Mouse (Mus musculus) gonadal fat pad, adult 2 months (tissue): ENCODE measurements around the gene Zfp36l2. TPM values are rescaled to one million over a fixed set of nuclear protein-coding genes. Genes with fewer than 3 reads are reported as not detected.
"Not testable (repeated sequence)": the region's sequence is repeated elsewhere in the genome, so short reads cannot be mapped to it uniquely, and the experiment has no call there.

ENCODE experiments used
- DNase-seq: peaks from one replicate; pipeline ENCODE4 v3.0.0-alpha.2; 2012; ENCODE audit warnings: low read depth
- polyA plus RNA-seq: library from polyadenylated mRNA; depleted of rRNA; stranded (reverse); fragments of >200 nt; gene quantifications from 2 replicates; pipeline ENCODE4 v1.2.3, GENCODE M21; 2012; rRNA removed

Zfp36l2 gene
- polyA plus RNA-seq, result 42.3 and 62.7 TPM in 2 replicates

DNA sequence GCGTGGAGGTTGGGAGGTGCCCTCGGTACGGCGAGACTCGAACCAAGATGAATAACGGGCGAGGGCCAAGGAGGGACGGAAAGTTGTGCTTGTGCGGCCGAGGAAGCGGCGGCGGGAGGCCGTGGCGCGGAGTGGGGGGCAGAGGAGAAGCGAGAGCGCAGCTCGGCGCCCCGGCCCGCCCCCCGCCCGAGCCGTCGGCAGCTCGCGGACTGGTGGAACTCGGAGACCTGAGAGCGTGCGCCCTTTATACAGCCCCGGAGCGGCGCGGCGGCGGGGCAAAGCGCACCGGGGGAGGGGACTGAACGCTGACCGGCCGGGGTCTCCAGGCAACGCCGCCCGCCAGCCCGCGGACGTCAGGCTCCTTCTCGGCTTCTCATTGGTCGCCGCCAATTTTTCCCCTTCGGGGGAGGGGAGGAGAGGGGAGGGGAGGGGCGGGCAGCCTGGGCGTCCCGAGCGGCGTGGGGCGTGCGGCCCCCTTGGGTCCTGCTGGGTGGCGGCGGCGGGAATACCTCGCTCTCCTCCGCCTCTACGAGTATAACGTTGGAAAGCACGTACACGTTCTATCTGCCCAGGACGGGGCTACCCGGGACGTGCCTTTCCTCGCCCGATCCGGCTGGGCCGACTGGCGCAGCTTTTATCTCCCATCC is at the start of gene Zfp36l2:
Gene Zfp36l2, minus strand, starts transcription at position 221 of the 647 bp plus-strand sequence.
- DNase-seq, result no peak

DNA sequence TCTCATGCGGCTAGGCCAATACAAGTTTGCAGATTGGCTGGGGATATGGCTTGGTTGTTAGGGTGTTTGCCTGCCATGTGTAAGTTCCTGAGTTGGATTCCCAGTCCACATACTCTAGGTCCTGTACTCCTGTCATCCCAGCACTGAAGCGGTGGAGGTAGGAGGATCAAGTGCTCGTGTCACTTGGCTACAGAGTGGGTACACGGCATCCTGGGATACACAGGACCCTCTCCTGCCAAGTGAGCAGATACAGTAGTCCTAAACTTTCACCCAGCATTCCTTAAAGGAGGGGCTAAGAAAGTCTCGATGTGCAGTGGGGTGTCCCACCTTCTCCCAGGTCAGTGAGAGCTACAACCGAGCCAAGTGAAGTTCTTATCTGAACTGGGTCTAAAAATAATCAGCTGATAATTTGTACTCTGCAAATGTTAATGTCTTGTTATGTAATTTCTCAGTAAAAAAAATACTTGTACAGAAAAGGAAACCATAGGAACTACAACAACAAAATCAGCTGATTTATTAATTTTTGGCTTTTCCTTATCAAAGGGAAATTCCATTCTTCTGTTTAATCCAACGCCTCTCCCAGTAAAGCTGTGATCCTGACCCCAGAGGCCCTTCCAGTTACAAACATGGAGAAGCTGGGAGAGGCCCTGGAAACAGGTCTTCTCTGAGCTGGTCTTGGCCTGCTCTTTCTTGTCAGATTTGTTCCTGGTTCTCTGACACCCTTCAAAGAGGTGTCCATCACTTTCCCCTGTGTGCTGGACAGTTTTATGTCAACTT is 49.2 kb upstream of the Zfp36l2 start:
- DNase-seq, result no peak

DNA sequence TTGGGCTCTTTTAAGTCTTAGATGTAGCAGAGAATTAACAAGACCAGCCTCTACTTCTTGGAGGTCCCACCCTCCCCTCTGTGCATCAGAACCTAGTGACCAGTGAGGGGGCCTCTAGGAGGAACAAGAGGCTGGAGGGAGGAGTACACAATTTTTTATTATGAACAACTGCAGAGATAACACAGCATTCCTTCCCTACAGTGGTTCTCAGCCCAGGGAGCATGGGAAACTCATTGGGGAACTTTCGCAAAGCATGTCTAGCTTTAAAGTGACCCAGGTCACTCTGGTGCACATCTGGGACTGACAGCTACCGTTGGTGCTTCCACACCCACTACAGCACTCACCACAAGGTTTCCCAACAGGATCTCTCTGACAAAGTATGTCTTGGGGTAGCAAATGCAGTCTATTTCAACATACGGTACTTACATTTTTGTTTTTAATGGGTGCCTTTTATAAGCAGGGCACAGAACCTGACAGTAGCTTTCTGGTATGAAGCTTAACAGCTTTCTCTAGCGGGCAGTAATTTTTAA is 47.7 kb upstream of the Zfp36l2 start:
- DNase-seq, result no peak

DNA sequence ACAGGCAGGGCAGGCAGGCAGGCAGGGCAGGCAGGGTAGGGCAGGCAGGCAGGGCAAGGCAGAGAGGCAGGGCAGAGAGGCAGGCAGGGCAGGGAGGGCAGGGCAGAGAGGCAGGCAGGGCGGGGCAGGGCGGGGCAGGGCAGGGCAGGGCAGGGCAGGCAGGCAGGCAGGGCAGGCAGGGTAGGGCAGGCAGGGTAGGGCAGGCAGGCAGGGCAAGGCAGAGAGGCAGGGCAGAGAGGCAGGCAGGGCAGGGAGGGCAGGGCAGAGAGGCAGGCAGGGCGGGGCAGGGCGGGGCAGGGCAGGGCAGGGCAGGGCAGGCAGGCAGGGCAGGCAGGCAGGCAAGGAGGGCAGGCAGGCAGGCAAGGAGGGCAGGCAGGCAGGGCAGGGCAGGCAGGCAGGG is 47.0 kb upstream of the Zfp36l2 start:
- not testable (repeated sequence) for DNase-seq

DNA sequence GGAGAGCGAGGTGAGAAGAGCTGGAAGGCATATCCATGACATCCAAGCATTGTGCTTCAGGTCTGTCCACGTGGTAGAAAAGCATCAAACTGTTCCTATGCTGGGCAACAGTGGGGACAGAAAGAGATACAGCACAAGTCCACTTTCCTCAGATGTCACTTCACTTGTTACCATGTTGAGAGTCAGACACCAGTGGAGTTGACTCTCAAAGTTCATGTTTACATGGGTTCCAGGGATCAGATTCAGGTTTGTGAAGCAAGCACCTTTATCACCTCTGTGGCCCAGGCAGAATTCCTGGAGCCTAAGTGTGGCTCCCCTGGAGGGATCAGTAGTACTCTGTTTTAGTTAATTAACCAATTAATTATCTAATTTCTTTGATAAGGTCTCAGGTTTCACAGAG is 46.0 kb upstream of the Zfp36l2 start:
- DNase-seq, result no peak

DNA sequence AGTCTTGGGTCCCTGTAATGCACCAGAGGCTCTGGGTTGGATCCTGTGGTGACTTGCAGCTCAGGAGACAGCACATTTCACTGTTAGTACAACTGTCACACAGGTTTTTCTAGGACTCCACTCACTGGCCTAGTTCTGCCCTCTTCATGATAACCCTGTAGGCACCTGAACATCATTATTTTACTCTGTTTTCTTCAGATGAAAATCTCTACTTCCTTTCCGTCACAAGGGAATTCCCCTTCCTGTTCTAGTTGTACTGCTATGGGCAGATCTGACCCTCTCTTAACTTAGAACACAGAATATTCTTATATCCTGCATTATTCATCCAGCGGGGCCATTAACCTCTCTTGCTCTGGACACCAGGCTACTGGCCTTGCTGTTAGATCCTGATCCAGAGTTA is 43.6 kb upstream of the Zfp36l2 start:
- no peak for DNase-seq

DNA sequence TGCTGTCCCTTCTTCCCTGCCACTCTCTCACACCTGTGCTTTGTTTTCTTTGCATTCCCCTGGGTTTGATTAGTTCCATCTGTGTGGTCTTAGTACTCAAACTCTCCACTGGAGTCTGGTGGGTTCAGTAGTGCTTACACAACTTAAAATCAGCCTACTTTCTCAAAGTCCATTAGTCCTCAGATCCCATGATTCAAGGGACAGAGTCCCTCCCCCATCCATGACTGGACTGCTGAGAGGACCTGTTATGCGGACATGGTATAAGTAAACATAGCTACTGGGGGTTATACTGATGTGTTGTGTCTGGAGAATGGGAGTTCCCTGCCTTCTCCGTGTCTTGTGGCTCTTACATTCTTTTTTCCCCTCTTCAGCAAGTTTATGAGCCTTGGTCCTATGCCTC is 40.5 kb upstream of the Zfp36l2 start:
- no peak for DNase-seq

DNA sequence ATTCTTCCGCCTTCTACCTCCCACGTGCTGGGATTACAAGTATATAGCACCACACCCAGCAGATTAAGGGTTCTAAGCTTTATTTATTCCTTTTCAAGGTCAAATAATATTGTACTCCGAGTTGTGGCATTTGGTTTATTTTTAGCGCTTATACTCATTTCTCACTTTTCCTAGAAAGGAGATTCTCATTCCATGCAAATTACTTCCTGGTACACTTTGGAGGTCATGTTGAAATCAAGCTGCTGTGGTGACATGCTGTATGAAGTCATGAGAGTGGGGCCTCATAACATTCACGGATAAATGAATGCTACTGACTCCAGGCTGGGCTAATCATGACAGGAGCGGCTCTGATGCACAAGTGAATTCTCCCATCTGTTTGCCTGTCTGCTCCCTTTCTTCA is 38.9 kb upstream of the Zfp36l2 start:
- no peak for DNase-seq

DNA sequence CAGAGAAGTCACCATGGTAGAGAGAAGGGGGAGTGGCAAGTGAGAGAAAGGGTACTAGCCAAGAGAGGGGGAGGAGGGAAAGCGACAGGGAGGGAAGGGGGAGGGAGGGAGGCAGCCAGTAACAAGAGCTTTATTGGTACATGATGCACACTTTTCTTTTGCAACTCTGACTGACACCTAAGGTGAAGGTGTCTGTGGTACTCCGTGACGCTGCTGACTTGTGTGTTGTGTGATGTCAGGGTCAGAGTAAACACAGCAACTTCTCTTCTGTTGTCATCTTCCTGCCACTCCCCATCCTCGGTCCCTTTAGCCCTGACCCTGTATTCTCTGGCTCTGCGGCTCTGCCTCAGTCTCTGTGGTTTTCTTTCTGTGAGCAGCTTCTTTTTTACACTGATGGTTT is 38.5 kb upstream of the Zfp36l2 start:
- DNase-seq, result no peak

DNA sequence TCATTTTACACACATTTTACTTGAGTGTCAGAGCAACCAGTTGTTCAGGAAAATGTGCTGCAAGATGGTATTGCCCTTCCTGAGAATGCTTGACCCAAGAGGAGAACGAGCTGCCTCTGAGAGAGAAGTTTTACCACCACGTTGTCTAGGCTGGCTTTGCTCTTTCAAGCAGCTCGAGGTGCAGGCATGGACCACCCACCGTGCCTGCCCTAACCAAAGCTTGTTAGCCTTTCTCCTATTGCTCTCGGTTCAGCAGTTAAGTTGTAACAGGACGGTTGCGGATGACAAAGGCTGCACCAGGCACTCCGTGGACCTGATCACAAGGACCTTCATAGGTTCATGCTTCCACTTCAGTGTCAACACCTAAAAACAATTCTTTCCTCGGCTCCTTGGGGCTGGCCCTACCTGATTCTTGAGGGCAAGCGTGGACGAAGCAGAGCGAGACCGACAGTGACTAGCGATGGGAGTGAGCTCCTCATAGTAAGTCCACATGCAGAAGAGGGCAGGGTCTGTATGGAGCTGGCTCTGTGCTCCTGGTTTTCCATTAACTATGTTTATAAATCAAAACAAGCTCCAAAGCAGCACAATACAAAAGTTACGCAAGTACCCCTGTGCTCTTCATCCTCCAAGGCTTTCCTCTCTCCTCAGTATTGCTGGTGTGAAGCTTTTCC is 36.6 kb upstream of the Zfp36l2 start:
- DNase-seq, result no peak

DNA sequence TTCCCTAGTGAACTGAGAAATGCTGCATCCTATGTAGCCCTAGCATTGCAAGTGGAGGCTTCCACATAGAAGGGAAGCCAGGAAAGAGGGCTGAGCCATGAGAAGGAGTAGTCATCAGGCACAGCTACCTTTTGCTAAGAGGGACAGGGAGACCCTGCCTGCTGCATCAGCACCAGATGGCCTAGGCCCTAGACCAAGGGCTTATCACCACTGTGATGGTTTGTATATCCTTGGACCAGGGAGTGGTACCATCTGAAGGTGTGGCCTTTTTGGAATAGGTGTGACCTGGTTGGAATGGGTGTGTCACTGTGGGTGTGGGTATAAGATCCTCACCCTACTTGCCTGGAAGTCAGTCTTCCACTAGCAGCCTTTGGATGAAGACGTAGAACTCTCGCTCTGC is 31.1 kb upstream of the Zfp36l2 start:
- DNase-seq, result not testable (repeated sequence)

DNA sequence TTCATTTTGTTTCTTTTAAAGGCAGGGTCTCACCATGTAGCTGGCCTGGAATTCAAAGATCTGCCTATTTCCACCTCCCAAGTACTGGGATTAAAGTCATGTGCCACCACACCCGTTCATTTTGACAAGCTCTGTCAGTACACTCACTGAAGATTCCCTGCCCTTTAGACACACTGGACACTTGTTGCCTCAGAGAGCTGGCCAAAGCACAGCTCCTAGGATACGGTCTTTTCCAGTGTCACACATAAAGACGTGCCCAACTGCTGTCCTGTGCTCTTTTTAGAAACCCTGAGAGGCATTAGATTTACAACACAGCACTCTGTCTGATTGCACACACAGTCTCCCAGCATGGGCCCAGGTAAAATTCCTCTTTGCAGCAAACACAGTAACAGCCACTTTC is 29.9 kb upstream of the Zfp36l2 start:
- DNase-seq, result no peak

DNA sequence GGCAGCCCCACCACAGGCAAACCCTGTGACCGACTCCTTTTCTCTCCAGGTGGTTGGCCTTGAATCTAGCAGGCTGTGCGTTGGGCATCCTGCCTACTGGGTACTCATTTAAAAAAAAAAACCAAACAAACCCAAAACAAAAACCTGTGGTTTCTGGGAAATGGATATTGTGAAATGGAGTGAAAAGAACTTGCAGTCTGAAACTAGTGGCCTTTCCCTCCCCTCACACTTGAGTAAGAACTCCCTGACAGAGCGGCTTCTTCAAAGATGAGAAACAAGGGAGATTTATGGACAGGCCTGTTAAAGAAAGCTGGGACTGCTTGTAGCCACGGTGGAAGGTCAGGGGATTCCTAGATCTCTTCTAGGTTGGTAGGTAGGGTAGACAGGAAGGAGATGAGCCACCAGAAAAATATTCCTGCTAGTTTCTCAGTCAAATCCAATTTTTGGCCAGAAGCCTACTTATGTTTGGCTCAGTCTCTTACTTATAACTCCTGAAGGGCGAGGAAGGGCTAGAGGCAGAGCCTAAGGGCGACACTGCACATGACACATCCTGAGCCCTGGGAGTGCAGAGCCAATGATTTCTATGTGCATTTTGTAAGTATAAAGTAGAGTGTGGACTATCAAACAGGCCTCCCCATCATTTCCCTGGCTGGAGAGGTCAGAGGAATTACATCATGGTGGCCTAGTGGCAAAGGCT is 27.7 kb upstream of the Zfp36l2 start:
- DNase-seq, result no peak

DNA sequence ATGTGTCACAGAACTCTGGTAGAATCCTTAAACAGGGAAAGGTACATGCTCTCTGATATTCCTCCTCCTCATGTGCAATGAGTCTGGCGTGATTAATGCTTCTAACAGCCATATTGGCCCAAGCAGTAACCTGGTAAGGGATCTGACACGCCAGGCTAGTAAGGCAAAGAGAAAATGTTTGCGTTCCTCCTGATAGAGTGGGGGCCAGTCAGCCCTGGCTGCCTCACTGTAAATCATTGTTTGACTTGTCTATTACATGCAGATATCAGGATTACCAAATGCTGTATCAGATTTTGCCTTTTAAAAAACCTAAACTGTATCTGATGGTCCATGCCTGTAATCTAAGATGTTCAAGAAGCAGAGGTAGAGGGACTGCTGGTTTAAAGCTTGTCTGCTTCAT is 25.7 kb upstream of the Zfp36l2 start:
- no peak for DNase-seq

DNA sequence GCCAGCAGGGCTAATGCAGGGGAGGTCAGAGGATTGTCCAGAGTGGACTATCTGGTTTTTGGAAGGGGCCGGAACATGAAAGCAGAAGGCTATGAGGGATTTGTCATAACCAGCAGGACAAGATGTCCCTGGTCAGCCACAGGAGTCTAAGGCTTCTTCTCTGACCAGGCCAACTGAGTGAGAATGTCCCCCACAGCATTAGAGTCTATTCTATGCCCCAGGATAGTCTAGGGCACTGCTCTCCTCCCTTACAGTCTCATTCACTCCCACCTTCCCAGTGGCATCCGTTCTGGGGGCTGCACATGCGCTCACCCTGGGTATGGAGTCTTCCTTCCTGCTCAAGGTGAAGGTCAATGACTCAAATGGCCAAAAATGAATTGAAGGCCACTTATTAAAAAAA is 19.9 kb upstream of the Zfp36l2 start:
- no peak for DNase-seq

DNA sequence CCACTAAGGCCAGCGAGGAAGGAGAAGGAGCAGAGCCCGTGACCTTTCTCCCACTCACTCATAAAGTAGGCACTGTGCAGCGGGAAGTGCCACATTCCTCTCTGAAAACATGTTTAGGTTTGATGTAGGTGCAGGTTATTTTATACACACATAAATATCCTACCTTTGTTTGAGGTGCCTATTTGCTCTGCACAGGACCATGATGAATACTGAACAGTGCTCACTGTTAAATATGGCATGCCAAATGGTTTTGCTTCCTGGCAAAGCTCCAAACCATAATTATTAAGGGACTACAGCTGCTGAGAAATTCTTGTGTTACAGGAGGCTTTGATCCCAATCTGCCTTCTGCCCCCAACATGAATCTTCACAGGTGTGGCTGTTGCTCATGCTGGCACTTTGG is 18.5 kb upstream of the Zfp36l2 start:
- DNase-seq, result no peak

DNA sequence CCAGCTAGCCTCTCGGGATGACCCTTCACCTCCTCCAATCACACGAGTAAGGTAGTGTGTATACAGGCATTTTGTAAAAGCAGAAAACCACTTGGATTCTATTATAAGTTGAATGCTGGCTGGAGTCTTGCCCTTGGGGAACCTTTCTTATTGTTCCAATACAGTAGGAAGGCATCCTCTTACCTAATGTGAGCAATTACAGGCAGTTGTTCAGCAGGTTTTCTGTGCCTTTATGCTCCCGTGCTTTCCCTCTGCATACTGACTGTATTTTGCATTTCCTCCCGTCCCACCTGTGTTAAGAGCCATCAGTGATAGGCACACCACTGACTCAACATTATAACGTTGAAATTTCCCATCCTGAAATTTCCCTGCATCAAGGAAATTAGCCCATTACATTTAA is 17.2 kb upstream of the Zfp36l2 start:
- no peak for DNase-seq

DNA sequence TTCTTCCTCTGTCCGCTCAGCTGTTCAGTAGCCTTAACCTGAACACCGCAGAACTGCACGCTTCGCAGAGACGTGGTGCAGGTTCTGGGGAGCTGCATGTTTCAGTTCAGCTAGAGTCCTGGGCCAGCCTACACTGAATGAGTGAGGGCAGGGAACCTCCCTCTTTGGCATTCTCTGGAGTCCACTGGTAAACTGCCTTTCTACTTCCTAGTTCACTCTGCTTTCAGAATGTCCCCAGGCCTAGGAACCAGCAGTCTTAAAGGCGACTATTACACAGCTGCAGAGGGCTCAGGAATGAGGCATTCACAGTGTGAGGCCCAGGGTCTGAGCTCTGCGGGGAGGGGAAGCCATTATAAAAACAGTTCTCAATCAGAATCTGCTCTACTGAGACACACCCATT is 15.6 kb upstream of the Zfp36l2 start:
- DNase-seq, result no peak

DNA sequence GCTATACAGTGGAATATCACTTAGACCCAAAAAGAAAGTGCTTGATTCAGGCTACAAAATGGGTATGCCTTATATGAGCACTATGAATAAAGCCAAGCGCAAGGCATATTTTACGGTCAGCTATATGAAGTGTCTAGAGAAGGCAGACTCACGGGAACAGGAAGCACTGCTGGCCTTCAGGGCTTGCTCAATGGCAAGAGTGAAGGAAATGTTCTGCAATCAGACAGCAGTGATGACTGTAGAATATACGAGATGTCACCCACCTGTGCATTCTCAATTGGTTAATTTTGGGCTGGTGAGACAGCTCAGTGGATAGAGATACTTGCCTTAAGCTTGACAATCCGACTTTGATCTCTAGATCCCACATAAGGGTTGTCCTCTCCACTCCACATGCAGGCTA is 13.4 kb upstream of the Zfp36l2 start:
- no peak for DNase-seq

DNA sequence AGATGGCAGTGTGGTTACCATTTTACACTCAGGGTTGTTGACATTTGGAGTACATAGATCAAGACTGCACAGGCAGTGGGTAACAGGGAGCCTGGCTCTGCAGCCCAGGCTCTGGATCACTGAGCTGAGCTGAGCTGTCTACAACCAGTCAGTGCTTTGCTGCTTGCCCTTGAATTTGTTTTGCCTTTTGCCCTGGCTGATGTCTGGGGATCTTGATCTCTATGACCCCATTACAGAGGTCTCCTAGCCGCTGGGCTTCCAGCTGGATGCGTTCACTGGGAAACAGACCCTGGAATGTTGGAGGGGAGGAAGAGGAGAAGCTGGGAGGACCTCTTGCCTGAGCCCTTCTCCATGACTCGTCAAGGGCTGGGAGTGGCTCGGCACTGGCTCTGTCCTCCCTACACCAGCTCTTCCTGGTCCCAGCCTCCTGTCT is 10.2 kb upstream of the Zfp36l2 start:
- DNase-seq, result no peak

DNA sequence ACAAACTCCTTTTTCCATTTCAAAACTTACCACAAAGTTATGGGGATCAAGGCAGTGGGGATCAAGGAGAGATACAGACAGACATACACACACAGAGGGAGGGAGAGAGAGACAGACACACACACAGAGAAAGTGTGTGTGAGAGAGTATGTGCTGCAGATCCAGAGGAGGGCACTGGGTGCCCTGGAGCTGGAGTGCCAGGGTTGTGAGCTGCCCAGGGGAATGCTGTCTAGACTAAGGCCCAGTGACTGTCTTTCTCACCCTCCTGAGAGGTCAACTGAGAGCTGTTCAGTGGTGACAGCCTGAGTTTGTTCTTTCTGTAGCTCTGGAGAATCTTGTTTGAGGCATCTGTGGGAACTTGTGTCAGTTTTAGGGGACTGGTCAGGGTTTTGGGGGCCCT is 8.6 kb upstream of the Zfp36l2 start:
- no peak for DNase-seq

DNA sequence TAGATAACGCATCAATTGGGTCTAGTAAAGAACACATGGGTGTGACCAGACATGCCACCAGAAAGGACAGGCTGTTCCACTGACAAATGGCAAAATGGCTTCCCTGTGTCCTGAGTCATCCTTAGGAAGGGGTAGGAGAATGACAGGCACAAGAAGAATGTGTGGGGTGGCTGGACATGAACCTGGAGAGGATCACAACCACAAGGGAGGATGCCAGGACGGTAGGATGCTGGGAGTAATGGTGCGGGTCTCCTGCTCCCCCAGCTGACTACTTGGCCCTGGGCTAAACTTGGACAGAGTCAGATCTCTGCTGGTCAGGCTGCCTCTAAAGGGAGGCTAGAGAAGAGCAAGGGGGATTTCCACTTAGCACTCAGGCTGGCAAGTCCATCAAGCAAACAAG is 8.1 kb upstream of the Zfp36l2 start:
- DNase-seq, result no peak
